Mouse (Mus musculus) MEL (cell line): ENCODE results near the gene Ap2s1. TPM values are rescaled to one million over a fixed set of nuclear protein-coding genes. Genes with fewer than 3 reads are reported as not detected.
"Not testable (repeated sequence)": the region's sequence is repeated elsewhere in the genome, so short reads cannot be mapped to it uniquely, and the experiment has no call there.

Source experiments
- DNase-seq: peaks from one replicate; pipeline ENCODE4 v3.0.0; 2011; ENCODE audit warnings: low read depth, low spot score
- H3K27ac ChIP-seq: 2 replicates; pipeline ENCODE4 v1.5.1; 2012; ENCODE audit warnings: low read depth, mild to moderate bottlenecking, control low read depth, low read length, moderate library complexity; ENCODE audit not compliant: control insufficient read depth
- H3K27me3 ChIP-seq, 2 experiments: fragments of 150-350 bp in 1 of 2; sonication (generic) in 1 of 2; 2 replicates each; pipeline ENCODE4 v1.6.1; 2012; ENCODE audit warnings: low read length in 2 of 2, mild to moderate bottlenecking in 2 of 2, improper control_type of control experiment in 1 of 2, moderate library complexity in 1 of 2; ENCODE audit not compliant: insufficient read depth in 2 of 2, control insufficient read depth in 1 of 2
- H3K36me3 ChIP-seq, 2 experiments: 2 replicates each; pipeline ENCODE4 v1.6.1; 2012 to 2014; ENCODE audit warnings: low read length in 2 of 2, improper control_type of control experiment in 1 of 2, inconsistent platforms in 1 of 2, mild to moderate bottlenecking in 1 of 2; ENCODE audit not compliant: insufficient read depth in 2 of 2, control insufficient read depth in 1 of 2
- H3K4me1 ChIP-seq, 2 experiments: fragments of 150-350 bp in 1 of 2; sonication (generic) in 1 of 2; 2 replicates each; pipeline ENCODE4 v1.6.1; 2012; ENCODE audit warnings: low read length in 2 of 2, improper control_type of control experiment in 1 of 2, mild to moderate bottlenecking in 1 of 2; ENCODE audit not compliant: insufficient read depth in 2 of 2, control insufficient read depth in 1 of 2
- H3K4me3 ChIP-seq, 2 experiments: fragments of 150-350 bp in 1 of 2; sonication (generic) in 1 of 2; 2 replicates each; pipeline ENCODE4 v1.5.1; 2012; ENCODE audit warnings: low read depth in 2 of 2, low read length in 2 of 2, mild to moderate bottlenecking in 2 of 2, moderate library complexity in 2 of 2, control low read depth in 1 of 2, improper control_type of control experiment in 1 of 2; ENCODE audit not compliant: control insufficient read depth in 1 of 2, insufficient read depth in 1 of 2
- H3K79me2 ChIP-seq: 2 replicates; pipeline ENCODE4 v1.6.1; 2012; ENCODE audit warnings: mild to moderate bottlenecking, low read length, moderate library complexity; ENCODE audit not compliant: control insufficient read depth, poor library complexity, insufficient read depth
- H3K9ac ChIP-seq: 2 replicates; pipeline ENCODE4 v1.6.1; 2012; ENCODE audit warnings: low read depth, mild to moderate bottlenecking, control low read depth, low read length, moderate library complexity; ENCODE audit not compliant: control insufficient read depth, poor library complexity, severe bottlenecking
- H3K9me3 ChIP-seq: fragments of 150-350 bp; sonication (generic); replicated peaks from 2 replicates; pipeline ENCODE4 v1.6.1; 2012; ENCODE audit warnings: mild to moderate bottlenecking, low read length, improper control_type of control experiment, moderate library complexity; ENCODE audit not compliant: insufficient read depth
- BHLHE40 ChIP-seq: IDR thresholded peaks from 2 replicates; pipeline ENCODE4 v1.6.1; 2012; ENCODE audit warnings: low read depth, mild to moderate bottlenecking, inconsistent platforms, low read length, improper control_type of control experiment, borderline replicate concordance
- CTCF ChIP-seq, 3 experiments: IDR thresholded peaks in 2 of 3; conservative IDR thresholded peaks in 1 of 3; 2 replicates each; pipeline ENCODE4 v1.5.1; 2011 to 2012; ENCODE audit warnings: low read length in 3 of 3, low read depth in 2 of 3, mild to moderate bottlenecking in 2 of 3, improper control_type of control experiment in 1 of 3, inconsistent platforms in 1 of 3, mixed read lengths in 1 of 3, moderate library complexity in 1 of 3; ENCODE audit not compliant: control insufficient read depth in 1 of 3, insufficient read depth in 1 of 3, poor library complexity in 1 of 3, severe bottlenecking in 1 of 3
- HCFC1 ChIP-seq: IDR thresholded peaks from 2 replicates; pipeline ENCODE4 v1.6.1; 2012; ENCODE audit warnings: low read depth, mild to moderate bottlenecking, inconsistent platforms, low read length, improper control_type of control experiment, moderate library complexity
- MXI1 ChIP-seq: IDR thresholded peaks from 2 replicates; pipeline ENCODE4 v1.6.1; 2011; ENCODE audit warnings: mild to moderate bottlenecking, low read depth, low read length, improper control_type of control experiment
- NELFE ChIP-seq: IDR thresholded peaks from 2 replicates; pipeline ENCODE4 v1.6.1; 2011; ENCODE audit warnings: low read depth, low read length, improper control_type of control experiment
- POLR2A ChIP-seq, 2 experiments: IDR thresholded peaks; 2 replicates each; pipeline ENCODE4 v1.6.1; 2011 to 2012; ENCODE audit warnings: low read length in 2 of 2, mild to moderate bottlenecking in 2 of 2, control low read depth in 1 of 2, improper control_type of control experiment in 1 of 2, low read depth in 1 of 2, moderate library complexity in 1 of 2; ENCODE audit not compliant: control insufficient read depth in 1 of 2, insufficient read depth in 1 of 2, poor library complexity in 1 of 2
- RAD21 ChIP-seq: IDR thresholded peaks from 2 replicates; pipeline ENCODE4 v1.6.1; 2011; ENCODE audit warnings: mild to moderate bottlenecking, low read depth, low read length, improper control_type of control experiment
- SIN3A ChIP-seq: IDR thresholded peaks from 2 replicates; pipeline ENCODE4 v1.6.1; 2012; ENCODE audit warnings: low read length, improper control_type of control experiment, inconsistent platforms
- SMC3 ChIP-seq: IDR thresholded peaks from 2 replicates; pipeline ENCODE4 v1.6.1; 2011; ENCODE audit warnings: low read depth, low read length, improper control_type of control experiment
- TAL1 ChIP-seq: IDR thresholded peaks from 2 replicates; pipeline ENCODE4 v1.6.1; 2012; ENCODE audit warnings: mild to moderate bottlenecking, inconsistent platforms, low read length, moderate library complexity, mixed read lengths
- TBP ChIP-seq: IDR thresholded peaks from 2 replicates; pipeline ENCODE4 v1.8.0; 2011; ENCODE audit warnings: low read depth, low read length, improper control_type of control experiment
- USF1 ChIP-seq: IDR thresholded peaks from 2 replicates; pipeline ENCODE4 v1.6.1; 2014; ENCODE audit warnings: low read depth, mild to moderate bottlenecking, inconsistent platforms, low read length, improper control_type of control experiment, moderate library complexity
- USF2 ChIP-seq, 2 experiments: IDR thresholded peaks; 2 replicates each; pipeline ENCODE4 v1.6.1; 2011 to 2012; ENCODE audit warnings: improper control_type of control experiment in 2 of 2, low read length in 2 of 2, borderline replicate concordance in 1 of 2, inconsistent platforms in 1 of 2, low read depth in 1 of 2, mild to moderate bottlenecking in 1 of 2; ENCODE audit not compliant: insufficient read depth in 1 of 2
- ZC3H11A ChIP-seq: IDR thresholded peaks from 2 replicates; pipeline ENCODE4 v1.6.1; 2012; ENCODE audit warnings: low read depth, mild to moderate bottlenecking, inconsistent platforms, low read length, improper control_type of control experiment
- polyA plus RNA-seq, 2 experiments: library from polyadenylated mRNA; stranded (reverse) in 1 of 2; unstranded in 1 of 2; fragments of >175 nt in 1 of 2; fragments of >200 nt in 1 of 2; gene quantifications; 2 replicates each; pipeline versions ENCODE4 v1.2.1 to v1.2.4; 2012; ENCODE audit warnings: low replicate concordance in 2 of 2, low read depth in 1 of 2; ENCODE audit not compliant: insufficient read length in 2 of 2, insufficient read depth in 1 of 2, missing spikeins in 1 of 2
- total RNA-seq: library from RNA; depleted of rRNA; stranded (reverse); fragments of 300-350 nt; gene quantifications from 2 replicates; pipeline ENCODE4 v1.2.3, GENCODE M21; 2012

Ap2s1 gene
- total and polyA plus RNA-seq, 3 experiments, result 288 to 297 TPM; not detected in 1

- not testable (repeated sequence) for H3K79me2 ChIP-seq, H3K27me3 ChIP-seq, H3K4me3 ChIP-seq, H3K27ac ChIP-seq, H3K9ac ChIP-seq, DNase-seq, H3K36me3 ChIP-seq, H3K4me1 ChIP-seq, H3K9me3 ChIP-seq
Measured at GRCm38 (mm10) chr7:16722490-16722889, 15.7 kb upstream of the Ap2s1 start.

GRCm38 (mm10) chr7:16728596-16729348 lies 9.4 kb upstream of the Ap2s1 start:
- H3K4me1 ChIP-seq, result peaks cover 0 to 10% of the 10 kb centered on the region in 2 experiments; a peak in 2 of 4 replicates
- H3K4me3 ChIP-seq, result peak overlapping the region; percentile 4 to 32
- peaks cover 0 to 3% of the 10 kb centered on the region in 2 experiments; a peak in 1 of 4 replicates for H3K36me3 ChIP-seq
- peak; percentile 88 for DNase-seq
- H3K79me2 ChIP-seq, result no peaks in the 10 kb centered on the region
- H3K9ac ChIP-seq, result peak overlapping the region; percentile 28
- H3K27ac ChIP-seq, result no peak overlapping the region
- TF ChIP-seq CTCF (IDR thresholded peaks at IDR 0.05 in 2 of 3, conservative IDR thresholded peaks at IDR 0.05 in 1 of 3; ENCODE audit: control insufficient read depth in 1 of 3, insufficient read depth in 1 of 3, low read depth in 2 of 3, low read length in 3 of 3, poor library complexity in 1 of 3, severe bottlenecking in 1 of 3), result peak; percentile 61 to 81 (median 71)
- TF ChIP-seq SIN3A, result no peak
- no peak for TF ChIP-seq USF2 (IDR thresholded peaks at IDR 0.05; ENCODE audit: borderline replicate concordance in 1 of 2, insufficient read depth in 1 of 2, low read depth in 1 of 2, low read length in 2 of 2)
- peak; percentile 31; the same call in 1 of the 2 replicates for TF ChIP-seq ZC3H11A
- TF ChIP-seq RAD21, result peak; percentile 52
- TF ChIP-seq SMC3, result peak; percentile 83
- no peak for TF ChIP-seq BHLHE40
- no peak for TF ChIP-seq NELFE
- no peak for TF ChIP-seq TAL1
- TF ChIP-seq HCFC1, result no peak
- peak; percentile 13; the same call in 1 of the 2 replicates for TF ChIP-seq MXI1
- H3K9me3 ChIP-seq, result no peaks in the 10 kb centered on the region
- no peaks in the 10 kb centered on the region for H3K27me3 ChIP-seq

DNA sequence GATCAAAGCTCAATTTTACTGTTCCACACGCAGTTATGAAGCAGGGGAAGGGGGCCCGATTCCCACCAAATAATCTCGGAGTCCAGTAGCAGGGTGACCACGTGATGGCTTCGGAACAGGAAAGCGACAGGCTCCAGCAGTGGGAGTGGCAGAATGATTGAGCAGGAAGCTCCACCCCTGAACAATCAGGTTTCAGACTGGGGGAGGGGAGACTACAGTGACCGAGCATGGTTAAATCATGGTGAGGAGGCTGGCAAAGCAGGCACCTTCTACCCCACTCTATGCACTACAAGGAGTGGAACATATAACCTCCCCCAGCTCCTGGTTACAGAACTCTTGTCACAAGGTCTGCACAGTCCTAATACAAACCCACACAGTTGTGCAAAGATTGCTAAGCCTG lies 8.6 kb upstream of the Ap2s1 start:
- Histone ChIP-seq H3K4me3 (peak overlapping the region; percentile 4 to 32; a peak in 3 of 4 replicates), H3K4me1 (peaks cover 0 to 10% of the 10 kb centered on the region in 2 experiments; a peak in 2 of 4 replicates), H3K9ac (peak overlapping the region; percentile 28; the same call in 1 of the 2 replicates)
- H3K79me2 ChIP-seq, H3K36me3 ChIP-seq, H3K27ac ChIP-seq, H3K27me3 ChIP-seq, H3K9me3 ChIP-seq: not testable (repeated sequence)
- TF ChIP-seq TBP (0 out of 2 replicates have a peak, but pooled peaks have one; percentile 19), POLR2A (IDR thresholded peaks at IDR 0.05; ENCODE audit: control insufficient read depth in 1 of 2, insufficient read depth in 1 of 2, low read depth in 1 of 2, low read length in 2 of 2, poor library complexity in 1 of 2) (peak in 1 of 2 experiments; percentile 20; a peak in 1 of 4 replicates), USF1 (peak; percentile 81)
- peak; percentile 68 for DNase-seq
